Mouse (Mus musculus) spleen, postnatal 10 days (tissue): ENCODE results near the gene Shisa7.
"Not testable (repeated sequence)": the region's sequence is repeated elsewhere in the genome, so short reads cannot be mapped to it uniquely, and the experiment has no call there.

Source experiments
- DNase-seq, 2 experiments: peaks; one replicate each; pipeline ENCODE4 v3.0.0; 2021 to 2022; ENCODE audit warnings: low spot score in 2 of 2

Gene Shisa7

DNA sequence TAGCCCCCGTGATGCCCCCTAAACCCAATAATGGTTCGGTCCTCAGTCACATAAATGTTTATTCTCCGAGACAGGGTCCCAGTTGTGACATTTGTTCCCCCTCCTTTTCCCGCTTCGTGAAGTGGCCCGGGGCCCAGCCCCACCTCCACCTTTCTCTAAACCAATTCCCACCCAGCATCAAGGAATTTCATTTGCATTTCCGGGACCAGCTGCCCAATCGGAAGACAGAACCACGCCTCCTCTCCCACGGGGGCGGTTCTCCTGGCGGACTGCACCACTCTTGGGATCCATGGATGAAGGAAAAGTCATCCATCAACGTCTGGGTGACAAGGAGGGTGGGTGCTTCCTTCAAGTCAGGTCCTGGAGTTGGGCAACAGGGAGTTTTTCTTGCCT lies 417 bp upstream of the Shisa7 start:
- no peak for DNase-seq

DNA sequence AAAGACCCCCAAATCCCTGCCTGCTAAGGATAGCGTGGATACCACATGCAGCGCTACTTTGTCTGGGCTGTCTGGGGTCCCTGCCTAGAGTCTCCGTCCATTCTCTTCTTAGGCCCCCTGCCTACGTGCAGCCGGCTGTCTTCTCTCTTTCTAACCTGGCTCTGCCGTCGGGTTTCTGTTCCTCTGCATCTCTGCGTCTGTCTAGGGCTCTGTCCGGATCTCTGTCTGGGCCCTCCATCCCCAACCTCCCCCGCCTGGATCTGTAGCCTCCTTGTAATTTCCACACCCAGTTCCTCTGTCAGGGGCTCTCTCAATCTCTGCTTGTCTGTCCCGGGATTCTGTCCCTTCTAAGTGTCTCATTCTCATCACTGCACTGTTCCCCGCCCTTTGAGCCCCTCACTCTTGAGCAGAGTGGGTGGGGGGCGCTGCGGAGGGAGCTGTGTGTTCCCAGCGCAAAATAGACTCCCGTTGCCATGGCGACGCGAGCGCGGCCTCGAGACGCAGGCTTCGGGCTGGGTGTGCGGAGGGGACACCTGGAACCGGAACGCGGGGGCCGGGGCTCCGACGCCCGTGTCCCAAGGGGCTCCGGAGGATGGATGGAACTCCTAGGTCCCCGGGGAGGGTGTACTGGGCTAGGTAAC lies 772 bp downstream of the Shisa7 start:
- DNase-seq = no peak

DNA sequence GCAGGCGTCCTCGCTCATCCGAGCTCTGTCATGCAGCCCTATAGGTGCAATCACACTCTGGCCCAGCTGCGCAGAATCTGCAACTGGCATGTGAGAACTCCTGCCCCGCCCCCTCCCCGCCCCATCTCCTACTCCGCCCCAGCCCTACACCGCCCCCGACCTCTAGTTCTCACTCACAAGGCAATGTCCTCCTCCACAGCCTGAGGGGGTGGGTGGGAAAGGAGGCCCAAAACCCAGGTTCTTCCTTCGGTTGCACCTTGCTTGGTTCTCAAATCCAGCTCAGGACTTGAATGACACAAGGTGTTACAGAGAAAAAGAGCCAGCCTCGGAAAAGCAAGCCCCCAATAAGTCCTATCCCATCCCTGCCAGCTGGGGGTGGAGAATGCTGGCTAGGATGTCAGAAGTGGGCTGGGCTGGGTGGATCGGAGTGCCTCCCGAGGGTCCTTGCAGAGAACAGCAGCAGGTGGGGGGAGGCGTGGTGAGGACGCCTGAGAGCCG lies 1.8 kb downstream of the Shisa7 start:
- DNase-seq = no peak

DNA sequence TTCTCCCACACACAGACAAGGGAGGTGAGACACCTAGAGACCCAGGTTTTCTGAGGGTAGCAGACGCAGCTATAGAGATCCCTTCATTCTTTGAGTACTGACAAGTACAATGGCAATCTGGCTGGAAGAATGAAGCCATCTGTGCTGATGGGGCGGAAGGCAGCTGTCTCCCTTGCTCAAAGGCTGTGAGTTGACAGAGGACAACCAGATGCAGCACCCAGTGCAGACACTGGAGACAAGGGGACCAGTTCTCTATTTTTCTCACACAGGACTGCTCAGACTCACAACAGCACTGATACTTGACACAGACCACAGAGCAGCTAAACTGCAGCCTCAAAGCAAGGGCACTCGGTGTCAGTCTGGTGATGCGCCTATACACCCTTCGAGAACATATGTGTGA lies 2.4 kb downstream of the Shisa7 start:
- no peak for DNase-seq

DNA sequence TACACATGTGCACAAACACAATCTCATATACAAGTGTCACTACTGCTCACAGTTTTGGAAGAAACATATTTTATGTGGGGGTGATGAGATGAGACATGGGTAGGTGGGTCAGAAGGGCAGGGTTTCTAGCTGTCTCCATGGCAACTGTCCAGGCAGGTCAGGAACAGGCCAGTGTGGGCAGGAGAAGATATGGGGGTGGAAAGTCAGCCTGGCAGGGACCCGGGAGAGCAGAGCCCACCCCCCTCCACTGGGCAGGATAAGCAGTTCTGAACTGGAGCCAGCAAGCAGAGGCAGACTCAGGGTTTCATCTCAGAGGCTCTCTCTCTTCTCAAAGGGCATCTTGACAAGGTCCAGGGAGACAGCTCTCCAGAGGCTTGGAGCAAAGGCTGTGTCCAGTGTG lies 6.9 kb downstream of the Shisa7 start:
- DNase-seq = no peak

DNA sequence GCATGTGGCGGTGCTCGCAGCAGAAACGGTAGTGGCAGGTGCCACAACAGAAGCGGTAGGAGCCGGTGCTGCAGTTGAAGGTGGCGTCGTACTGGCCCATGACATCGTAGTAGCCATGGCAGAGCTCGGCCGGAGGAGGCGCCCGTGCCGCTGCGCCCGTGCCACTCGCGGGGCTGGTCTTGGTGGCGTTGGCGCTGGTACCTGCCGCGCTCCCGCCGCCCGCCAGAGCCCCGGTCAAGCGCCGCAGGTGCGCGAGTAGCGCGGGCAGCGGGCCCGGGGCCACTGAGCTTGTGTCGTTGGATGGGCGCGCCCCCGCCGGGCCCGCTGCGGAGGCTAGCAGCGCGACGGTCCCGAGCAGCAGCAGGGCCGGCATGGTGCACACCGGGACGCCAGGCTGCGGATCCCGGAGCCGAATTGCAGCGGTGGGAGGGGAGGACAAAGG lies 8.1 kb downstream of the Shisa7 start:
- DNase-seq = peak; percentile 25 to 65

DNA sequence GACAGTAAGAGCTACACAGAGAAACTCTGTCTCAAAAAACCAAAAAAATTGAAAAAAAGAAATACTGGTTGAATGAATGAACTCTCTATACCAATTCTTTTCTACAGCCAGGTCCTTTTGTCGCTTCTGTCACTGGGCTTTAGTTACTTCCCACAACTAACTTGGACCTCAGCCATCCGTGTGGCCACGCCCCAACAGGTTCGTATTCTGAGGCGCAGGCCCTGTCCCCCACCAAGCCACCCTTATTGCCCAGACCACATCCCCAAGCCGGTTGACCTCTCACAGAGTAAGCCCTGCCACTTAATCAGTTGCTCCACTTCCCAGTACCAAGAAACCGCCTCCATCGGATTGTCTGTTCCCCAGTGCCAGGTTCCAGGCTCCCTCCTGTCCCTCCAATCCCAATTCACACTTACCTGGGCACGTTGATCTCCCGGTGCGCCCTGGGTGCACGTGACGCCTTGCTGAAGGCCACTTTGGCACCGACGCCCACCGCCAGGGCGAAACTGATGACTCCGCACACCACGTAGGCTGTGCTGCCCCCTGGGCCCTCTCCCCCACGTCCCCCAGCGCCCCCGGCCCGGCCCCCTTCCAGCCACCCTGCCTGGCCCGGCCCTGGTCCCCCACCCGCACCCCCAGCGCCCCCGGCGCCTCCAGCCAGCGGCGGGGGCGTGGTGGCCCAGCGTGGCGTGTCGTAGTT lies 8.7 kb downstream of the Shisa7 start:
- DNase-seq = no peak

DNA sequence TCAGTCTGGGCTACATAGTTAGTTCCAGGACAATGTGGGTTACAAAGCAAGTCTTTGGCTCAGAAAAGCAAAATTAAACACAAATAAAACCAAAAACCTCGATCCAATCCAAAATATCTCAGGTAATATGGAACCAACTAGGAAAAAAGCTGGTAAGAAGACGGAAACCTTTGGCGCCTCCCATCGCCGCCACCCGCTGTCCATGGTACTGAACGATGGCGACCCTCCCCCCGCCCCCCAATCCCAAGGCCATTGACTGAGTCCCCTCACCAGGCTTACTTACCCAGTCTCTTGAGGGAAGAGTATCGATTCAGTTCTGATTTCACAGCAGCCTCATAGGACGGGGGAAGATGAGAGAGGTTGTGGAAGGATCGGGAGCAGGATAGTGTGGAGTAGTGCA lies 14.0 kb downstream of the Shisa7 start:
- no peak for DNase-seq

DNA sequence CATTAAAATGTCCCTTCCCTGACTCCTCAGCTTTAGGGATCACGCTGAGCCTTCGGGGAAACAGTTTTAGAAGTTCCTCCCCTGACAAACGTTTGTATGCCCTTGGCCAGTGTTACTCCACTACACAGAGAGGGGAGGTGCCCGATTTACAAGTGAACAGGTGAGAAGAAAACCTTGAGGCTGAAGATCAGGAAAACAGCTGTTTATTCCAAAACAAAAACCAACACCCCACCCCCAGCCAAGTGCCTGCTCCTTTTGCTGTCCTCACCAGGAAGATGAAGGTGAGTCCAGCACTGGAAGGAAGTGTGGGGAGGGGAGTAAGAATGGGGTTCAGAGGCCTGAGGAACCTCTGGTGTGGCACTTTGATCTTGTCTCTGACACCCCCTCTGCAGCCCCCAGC lies 19.1 kb downstream of the Shisa7 start:
- no peak for DNase-seq

DNA sequence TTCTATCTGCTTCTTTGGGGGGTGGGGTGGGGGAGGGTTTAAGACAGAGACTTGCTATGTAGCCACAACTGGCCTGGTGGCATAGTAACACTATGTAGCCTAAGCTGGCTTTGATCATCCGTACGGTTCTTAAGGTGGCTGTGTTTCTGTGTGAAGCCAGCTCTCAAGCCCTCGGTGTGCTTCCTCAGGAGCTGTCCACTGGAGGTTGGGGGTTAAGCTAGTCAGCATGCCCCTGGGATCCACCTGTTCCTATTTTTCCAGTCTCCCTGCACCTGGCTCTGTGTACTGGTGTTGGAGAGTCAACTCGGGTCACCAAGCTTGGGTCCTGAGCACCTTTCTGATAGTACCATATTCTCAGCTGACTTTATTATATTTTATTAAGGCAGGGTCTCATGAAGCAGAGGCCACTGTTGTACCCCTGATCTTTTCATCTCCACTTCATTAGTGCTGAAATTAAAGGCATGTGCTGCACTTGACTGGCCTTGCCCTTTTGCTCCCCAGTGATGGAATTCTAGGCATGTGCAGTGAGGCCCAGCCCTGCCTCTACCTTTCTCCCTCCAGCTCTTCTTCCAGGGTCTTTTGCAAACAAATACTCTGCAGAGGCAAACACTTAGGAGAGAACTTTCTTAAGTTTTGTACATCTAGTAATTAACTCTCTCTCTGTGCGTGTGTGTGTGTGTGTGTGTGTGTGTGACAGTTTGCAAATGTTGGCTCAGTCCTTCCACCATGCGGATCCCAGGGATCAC lies 22.2 kb downstream of the Shisa7 start:
- no peak for DNase-seq

DNA sequence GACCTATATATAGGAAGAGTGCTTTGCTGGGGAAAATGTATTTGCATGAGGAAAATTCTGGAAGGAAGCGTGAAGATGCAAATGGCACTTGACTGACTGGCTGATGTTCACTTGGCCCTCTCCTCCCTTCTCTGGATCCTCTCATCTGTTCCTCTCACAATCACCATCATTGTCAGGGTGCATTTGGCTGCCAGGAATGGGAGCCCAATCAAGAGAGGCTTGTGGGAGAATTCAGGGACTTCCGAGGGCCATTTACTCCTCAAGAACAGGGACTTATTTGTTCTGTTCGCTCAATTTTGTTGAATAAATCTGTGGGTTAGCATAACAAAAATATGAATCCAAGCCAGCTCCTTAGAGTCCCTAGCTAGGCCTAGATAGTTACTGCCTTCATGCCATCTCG lies 22.8 kb downstream of the Shisa7 start:
- DNase-seq = no peak

DNA sequence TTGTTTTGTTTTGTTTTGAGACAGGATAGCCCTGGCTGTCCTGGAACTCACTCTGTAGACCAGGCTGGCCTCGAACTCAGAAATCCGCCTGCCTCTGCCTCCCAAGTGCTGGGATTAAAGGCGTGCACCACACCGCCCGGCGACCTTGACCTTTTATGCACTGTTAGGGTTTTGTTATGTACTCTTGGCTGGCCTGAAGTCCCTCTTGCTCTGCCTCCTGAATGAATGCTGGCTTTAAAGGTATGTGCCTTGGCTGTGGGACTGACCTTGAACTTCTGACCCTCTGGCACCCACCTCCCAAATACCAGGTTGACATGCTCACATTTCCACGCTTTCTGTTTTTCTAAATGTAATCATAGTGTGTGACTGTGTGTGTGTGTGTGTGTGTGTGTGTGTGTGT lies 23.6 kb downstream of the Shisa7 start:
- not testable (repeated sequence) for DNase-seq

DNA sequence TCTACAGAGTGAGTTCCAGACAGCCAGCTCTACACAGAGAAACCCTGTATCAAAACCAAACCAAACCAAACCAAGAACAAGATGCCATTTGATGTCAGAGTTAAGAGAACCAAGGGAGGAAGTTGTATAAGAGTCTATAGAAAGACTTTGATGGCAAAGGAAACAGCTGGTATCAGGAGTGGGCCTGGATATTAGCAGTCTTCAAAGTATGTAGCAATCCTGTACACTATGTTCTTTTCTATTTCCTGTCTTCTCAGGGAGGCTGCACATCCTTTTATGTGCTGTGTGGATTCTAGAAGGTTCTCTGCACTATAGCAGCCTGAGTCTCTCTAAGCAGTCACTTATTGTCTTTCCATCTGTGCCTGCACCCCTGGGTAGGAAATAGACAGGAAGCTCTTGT lies 27.9 kb downstream of the Shisa7 start:
- DNase-seq = no peak

DNA sequence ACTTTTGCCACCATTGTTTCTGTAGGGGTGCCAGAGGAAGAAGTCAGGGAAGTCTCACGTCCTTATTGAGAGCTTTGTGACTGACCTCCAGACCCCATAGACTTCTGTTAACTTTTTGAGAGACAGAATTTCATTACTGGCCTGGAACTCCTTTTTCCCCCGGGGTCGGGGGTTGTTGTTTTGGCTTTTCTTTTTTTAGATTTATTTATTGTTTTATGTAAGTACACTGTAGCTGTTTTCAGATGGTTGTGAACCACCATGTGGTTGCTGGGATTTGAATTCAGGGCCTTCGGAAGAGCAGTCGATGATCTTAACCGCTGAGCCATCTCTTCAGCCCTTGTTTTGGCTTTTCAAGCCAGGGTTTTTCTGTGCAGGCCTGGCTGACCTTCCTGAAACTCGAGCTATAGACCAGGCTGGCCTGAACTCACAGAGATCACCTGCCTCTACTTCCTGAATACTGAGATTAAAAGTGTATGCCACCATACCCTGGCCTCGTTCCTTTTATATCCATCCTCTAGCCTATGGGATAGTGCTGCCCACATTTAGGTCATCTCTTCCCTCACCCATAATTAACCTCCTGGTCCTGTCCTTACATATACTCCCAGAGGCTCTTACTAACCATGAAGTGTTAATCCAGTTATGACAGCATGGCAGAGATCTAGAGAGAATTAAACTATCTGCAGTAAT lies 31.2 kb downstream of the Shisa7 start:
- DNase-seq = peak; percentile 30 to 47

DNA sequence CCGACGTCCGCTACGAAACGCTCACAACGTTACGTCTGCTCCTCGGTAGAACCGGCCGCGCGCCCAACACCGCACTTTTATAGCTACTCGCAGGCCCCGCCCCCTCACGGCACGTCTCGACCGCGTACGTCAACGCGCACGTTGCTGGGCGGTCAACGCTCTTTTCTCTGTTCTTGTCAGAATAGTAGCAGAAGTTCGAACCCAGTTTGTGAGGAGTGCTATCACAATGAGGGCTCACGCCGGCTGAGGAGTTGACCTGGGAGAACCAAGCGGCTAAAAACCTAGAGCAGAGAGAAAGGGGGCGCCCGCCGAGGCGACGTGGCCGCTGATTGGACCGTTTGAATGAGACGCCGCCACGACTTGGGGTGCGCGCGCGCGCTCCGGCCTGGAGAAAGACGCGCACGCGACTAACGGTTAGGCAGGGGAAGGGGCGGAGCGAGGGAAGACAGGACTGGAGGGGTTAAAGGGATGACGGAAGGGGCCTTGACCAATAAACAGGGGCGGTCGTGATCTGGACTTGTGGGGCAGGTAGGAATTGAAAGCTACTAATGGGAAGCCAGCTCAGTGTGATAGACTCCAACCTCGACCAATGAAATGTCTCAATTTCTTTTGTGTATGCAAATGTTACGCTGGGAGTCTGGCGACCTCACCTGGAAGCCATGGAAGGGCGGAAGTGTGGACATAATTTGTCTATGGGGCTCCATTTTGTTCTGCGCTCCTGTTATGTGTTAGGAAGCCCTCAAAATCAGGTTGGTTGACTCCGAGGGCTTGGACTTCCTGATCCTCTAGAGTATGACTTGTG lies 32.0 kb downstream of the Shisa7 start, which contains the start of gene Ube2s:
Gene Ube2s, minus strand, starts transcription at position 288 of the 802 bp plus-strand sequence.
- peak; percentile 99 to 100 for DNase-seq

DNA sequence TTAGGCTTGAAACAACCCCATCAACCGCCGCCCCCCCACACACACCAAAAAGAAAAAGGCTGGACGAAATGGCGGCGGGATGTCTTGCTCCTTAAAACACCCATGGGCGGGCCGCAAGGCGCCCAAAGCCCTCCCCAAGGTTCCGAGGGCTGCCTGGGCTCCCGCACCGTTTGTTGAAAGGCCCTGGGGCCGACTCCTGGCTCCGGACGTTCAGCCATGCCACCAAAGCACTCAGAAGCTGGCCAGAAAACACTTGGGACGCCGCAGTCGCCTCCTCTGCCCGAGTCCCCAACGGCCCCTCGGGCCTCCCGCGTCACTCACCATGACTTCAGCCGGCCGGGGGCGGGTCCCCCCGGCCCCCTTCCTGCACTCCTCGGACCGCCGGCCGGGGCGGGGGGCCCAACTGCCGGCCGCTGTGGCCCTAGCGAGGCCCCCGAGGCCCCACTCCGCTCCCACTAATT lies 32.6 kb downstream of the Shisa7 start:
- DNase-seq = peak in 1 of 2 experiments; percentile 60

DNA sequence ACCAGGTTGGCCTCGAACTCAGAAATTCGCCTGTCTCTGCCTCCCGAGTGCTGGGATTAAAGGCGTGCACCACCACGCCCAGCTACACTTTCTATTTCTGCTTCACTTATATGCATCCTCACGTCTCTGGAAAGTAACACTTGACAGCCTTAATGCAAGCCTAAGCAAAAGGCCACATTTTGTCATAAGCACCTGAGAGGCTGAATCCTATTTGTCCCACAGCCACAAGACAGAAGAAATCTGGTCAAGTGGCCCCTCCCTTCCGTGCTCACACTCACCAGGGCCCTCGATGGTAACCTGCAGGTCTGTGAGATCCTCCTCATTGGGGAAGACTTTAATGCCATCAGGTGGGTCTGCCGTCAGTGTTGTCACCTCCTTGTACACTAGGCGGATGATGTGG lies 33.4 kb downstream of the Shisa7 start:
- not testable (repeated sequence) for DNase-seq

DNA sequence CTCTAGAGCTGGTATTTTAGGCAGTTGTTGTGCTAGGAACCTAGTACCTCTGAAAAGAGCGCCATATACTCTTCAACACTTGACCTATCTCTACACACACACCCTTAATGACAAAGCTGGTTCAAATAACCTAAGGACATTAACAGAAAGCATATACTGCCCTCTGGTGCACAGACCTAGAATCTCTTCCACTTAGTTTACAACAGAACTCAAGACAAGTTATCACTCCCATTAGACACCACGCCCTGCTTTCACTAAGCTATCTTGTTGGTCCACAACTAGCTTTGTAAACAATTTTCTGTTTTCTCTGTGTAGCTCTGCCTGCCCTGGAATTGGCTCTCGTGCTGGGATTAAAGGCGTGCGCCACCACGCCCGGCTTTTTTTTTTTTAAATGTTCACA lies 37.8 kb downstream of the Shisa7 start:
- DNase-seq = peak in 1 of 2 experiments; percentile 62

DNA sequence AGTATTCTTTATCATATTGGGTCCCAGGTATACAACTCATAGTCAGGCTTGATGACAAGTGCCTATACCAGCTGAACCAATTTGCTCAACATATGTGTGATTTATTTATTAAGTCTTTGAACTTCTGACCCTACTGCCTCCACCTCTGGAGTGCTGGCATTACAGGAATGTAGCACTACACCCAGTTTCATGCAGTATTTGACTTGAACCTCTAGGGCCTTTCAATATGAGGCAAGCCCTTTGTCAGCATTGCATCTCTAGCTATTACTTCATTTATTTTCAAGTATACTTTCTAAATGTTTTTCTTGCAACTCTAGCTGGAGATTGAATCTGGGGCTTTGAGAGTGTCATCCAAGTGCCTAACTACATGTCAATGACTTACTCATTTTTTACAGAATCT lies 42.2 kb downstream of the Shisa7 start:
- no peak for DNase-seq

DNA sequence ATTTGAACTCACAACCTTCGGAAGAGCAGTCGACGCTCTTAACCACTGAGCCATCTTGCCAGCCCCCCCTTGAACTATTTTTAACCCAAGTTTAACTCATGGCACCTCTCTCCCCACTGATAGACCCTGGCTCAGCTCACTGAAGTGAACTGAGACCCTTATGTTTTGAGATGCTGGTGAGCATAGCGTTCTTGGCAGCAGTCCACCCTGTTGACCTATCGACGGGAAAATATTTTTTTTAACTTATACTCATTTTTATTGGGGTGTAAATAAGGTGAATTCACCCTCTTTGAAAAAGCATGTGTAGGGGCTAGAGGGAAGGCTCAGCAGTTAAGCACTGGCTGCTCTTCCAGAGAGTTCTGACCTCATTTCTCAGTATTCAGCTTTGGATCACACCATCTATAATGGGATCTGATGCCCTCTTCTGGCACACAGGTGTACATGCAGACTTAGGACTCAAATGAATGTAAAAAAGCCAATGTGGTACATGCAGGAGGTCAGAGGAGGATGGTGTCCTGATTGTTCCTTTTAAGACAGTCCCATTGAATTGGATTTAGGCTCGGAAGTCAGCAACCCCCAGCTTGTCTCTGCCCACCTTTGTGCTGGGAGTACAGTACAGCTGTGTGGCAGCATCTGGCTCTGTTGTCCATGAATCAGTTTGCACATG lies 48.6 kb downstream of the Shisa7 start:
- DNase-seq = peak in 1 of 2 experiments; percentile 40
